Mouse (Mus musculus): ENCODE results near the gene Cobl. TPM values are rescaled to one million over a fixed set of nuclear protein-coding genes. Genes with fewer than 3 reads are reported as not detected.

The Cobl gene
- polyA plus RNA-seq, 1 experiment = 1.2 TPM

DNA sequence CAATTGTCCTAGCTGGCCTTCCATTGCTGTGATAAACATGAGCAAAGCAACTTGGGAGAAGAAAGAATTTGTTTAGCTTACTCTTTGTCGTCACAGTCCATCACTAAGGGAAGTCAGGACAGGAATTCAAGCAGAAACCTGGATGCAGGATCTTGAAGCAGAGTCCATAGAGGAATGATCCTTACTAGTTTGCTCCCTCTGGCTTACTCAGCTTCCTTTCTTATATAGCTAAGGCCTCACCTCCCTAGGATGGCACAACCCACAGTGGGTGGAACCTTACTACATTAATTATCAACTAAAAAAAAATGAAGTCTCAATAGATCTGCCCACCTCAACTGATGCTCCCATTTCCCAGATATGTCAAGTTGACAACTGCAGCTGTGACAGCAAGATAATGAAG lies 52.8 kb downstream of the Cobl start:
- H3K4me3 ChIP-seq (ENCODE audit: control insufficient read depth, low read depth, low read length) = no peak overlapping the region
- H3K36me3 ChIP-seq (ENCODE audit: control insufficient read depth, insufficient read depth, low read length) = no peaks in the 10 kb centered on the region
- H3K27me3 ChIP-seq (ENCODE audit: control insufficient read depth, insufficient read depth, low read length) = no peaks in the 10 kb centered on the region
- no peak for TF ChIP-seq POLR2A (IDR thresholded peaks at IDR 0.05; ENCODE audit: control insufficient read depth, low read depth, low read length)
- no peak for TF ChIP-seq CTCF (IDR thresholded peaks at IDR 0.05; ENCODE audit: control insufficient read depth, insufficient read depth, insufficient replicate concordance, low read depth, low read length)
- no peak overlapping the region for H3K27ac ChIP-seq (ENCODE audit: control insufficient read depth, insufficient read depth, low read depth, low read length)
- H3K4me1 ChIP-seq (ENCODE audit: control insufficient read depth, insufficient read depth, low read length) = no peaks in the 10 kb centered on the region

DNA sequence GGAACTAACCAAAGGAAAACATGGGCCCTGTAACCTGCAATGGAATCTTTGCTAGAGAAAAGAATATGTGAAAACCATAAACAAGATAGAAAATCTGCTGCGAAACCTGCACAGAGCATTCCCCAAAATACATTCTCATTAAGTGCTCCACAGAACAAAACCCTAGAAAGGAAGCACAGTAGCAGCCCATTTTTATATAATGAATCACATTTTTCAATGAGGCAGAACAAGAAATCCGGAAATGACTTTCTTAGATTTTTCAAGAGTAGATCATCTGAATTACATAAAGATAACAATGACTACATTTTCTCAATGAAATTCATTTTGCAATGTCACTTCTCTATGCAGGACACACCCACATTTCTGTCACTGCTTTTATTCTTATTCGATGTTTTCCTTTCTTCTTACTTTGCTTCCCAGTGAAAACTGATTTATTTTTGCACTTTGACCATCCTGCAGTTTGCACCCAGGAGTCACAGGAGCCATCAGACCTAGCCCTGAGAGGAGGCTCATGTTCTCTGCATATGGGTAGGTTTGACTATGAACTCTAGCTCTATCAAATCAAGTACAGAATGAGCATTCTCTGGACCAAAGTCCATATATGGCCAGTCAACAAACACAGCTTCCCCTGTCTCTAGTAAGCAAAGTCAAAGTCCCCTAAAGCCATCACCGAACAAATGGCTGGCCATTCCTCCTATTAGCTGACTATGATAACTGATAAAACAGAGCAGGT lies 53.5 kb downstream of the Cobl start:
- Histone ChIP-seq H3K36me3 (ENCODE audit: control insufficient read depth, insufficient read depth, low read length) (no peaks in the 10 kb centered on the region), H3K4me1 (ENCODE audit: control insufficient read depth, insufficient read depth, low read length) (no peaks in the 10 kb centered on the region), H3K27ac (ENCODE audit: control insufficient read depth, insufficient read depth, low read depth, low read length) (no peak overlapping the region), H3K27me3 (ENCODE audit: control insufficient read depth, insufficient read depth, low read length) (no peaks in the 10 kb centered on the region), H3K4me3 (ENCODE audit: control insufficient read depth, low read depth, low read length) (no peak overlapping the region)
- no peak for TF ChIP-seq CTCF (IDR thresholded peaks at IDR 0.05; ENCODE audit: control insufficient read depth, insufficient read depth, insufficient replicate concordance, low read depth, low read length)
- TF ChIP-seq POLR2A (IDR thresholded peaks at IDR 0.05; ENCODE audit: control insufficient read depth, low read depth, low read length) = no peak

DNA sequence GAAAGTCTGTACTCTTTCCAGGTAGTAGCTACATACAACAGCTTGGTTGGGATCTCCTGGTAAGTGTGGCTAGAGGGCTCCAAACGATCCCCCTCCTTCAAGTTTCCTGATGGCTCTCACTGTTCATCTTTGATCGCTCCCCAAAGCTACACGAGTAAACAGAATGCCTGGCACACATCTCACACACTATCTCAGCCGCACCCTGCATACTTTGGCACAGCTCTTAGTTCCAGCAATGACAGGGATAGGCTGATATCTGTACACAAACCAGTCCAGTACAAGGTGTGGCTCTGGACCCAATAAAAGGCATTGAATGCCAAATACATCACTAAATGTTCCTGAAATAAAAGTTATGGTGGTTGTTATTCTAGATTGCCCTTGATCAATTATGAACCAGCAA lies 55.3 kb downstream of the Cobl start:
- no peaks in the 10 kb centered on the region for H3K4me1 ChIP-seq (ENCODE audit: control insufficient read depth, insufficient read depth, low read length)
- no peaks in the 10 kb centered on the region for H3K27me3 ChIP-seq (ENCODE audit: control insufficient read depth, insufficient read depth, low read length)
- H3K4me3 ChIP-seq (ENCODE audit: control insufficient read depth, low read depth, low read length) = no peak overlapping the region
- H3K36me3 ChIP-seq (ENCODE audit: control insufficient read depth, insufficient read depth, low read length) = no peaks in the 10 kb centered on the region
- H3K27ac ChIP-seq (ENCODE audit: control insufficient read depth, insufficient read depth, low read depth, low read length) = no peak overlapping the region
- TF ChIP-seq CTCF (IDR thresholded peaks at IDR 0.05; ENCODE audit: control insufficient read depth, insufficient read depth, insufficient replicate concordance, low read depth, low read length) (no peak), POLR2A (IDR thresholded peaks at IDR 0.05; ENCODE audit: control insufficient read depth, low read depth, low read length) (no peak)

GRCm38 (mm10) chr11:12407834-12408233 lies 56.9 kb downstream of the Cobl start:
- no peak overlapping the region for H3K4me3 ChIP-seq (ENCODE audit: control insufficient read depth, low read depth, low read length)
- no peaks in the 10 kb centered on the region for H3K27me3 ChIP-seq (ENCODE audit: control insufficient read depth, insufficient read depth, low read length)
- TF ChIP-seq CTCF (IDR thresholded peaks at IDR 0.05; ENCODE audit: control insufficient read depth, insufficient read depth, insufficient replicate concordance, low read depth, low read length) = no peak
- TF ChIP-seq POLR2A (IDR thresholded peaks at IDR 0.05; ENCODE audit: control insufficient read depth, low read depth, low read length) = no peak
- H3K4me1 ChIP-seq (ENCODE audit: control insufficient read depth, insufficient read depth, low read length) = no peaks in the 10 kb centered on the region
- no peaks in the 10 kb centered on the region for H3K36me3 ChIP-seq (ENCODE audit: control insufficient read depth, insufficient read depth, low read length)
- no peak overlapping the region for H3K27ac ChIP-seq (ENCODE audit: control insufficient read depth, insufficient read depth, low read depth, low read length)

- Histone ChIP-seq H3K36me3 (ENCODE audit: control insufficient read depth, insufficient read depth, low read length) (no peaks in the 10 kb centered on the region), H3K4me1 (ENCODE audit: control insufficient read depth, insufficient read depth, low read length) (no peaks in the 10 kb centered on the region)
- TF ChIP-seq POLR2A (IDR thresholded peaks at IDR 0.05; ENCODE audit: control insufficient read depth, low read depth, low read length) (no peak), CTCF (IDR thresholded peaks at IDR 0.05; ENCODE audit: control insufficient read depth, insufficient read depth, insufficient replicate concordance, low read depth, low read length) (no peak)
These were observed 64.9 kb downstream of the Cobl start for GRCm38 (mm10) chr11:12399903-12400302.

GRCm38 (mm10) chr11:12396196-12396595 lies 68.6 kb downstream of the Cobl start:
- no peaks in the 10 kb centered on the region for H3K36me3 ChIP-seq (ENCODE audit: control insufficient read depth, insufficient read depth, low read length)
- H3K27me3 ChIP-seq (ENCODE audit: control insufficient read depth, insufficient read depth, low read length) = no peaks in the 10 kb centered on the region
- no peak overlapping the region for H3K4me3 ChIP-seq (ENCODE audit: control insufficient read depth, low read depth, low read length)
- no peaks in the 10 kb centered on the region for H3K4me1 ChIP-seq (ENCODE audit: control insufficient read depth, insufficient read depth, low read length)
- TF ChIP-seq POLR2A (IDR thresholded peaks at IDR 0.05; ENCODE audit: control insufficient read depth, low read depth, low read length) = no peak
- TF ChIP-seq CTCF (IDR thresholded peaks at IDR 0.05; ENCODE audit: control insufficient read depth, insufficient read depth, insufficient replicate concordance, low read depth, low read length) = no peak
- H3K27ac ChIP-seq (ENCODE audit: control insufficient read depth, insufficient read depth, low read depth, low read length) = no peak overlapping the region

More at GRCm38 (mm10) chr11:12399903-12400302, 64.9 kb downstream of the Cobl start:
- Histone ChIP-seq H3K27ac (ENCODE audit: control insufficient read depth, insufficient read depth, low read depth, low read length) (no peak overlapping the region), H3K27me3 (ENCODE audit: control insufficient read depth, insufficient read depth, low read length) (no peaks in the 10 kb centered on the region), H3K4me3 (ENCODE audit: control insufficient read depth, low read depth, low read length) (no peak overlapping the region)

DNA sequence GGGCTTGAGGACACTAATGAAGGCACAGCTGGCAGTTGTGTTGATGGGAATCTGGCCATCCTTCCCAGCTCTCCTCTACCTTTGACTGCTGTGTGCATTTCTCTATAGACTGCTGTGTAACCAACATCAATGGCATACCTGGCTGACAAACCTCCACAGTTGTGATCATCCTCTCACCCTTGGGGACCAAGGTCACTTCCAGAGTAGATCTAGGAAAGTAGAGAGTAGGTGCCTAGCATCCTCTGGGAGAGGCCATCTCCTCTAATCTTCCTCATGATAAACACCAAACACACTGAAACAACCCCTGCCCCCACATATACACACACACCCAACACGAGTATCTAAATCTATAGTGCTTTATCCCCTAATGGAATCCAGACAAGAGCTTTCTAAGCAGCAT lies 70.1 kb downstream of the Cobl start:
- Histone ChIP-seq H3K36me3 (ENCODE audit: control insufficient read depth, insufficient read depth, low read length) (no peaks in the 10 kb centered on the region), H3K27ac (ENCODE audit: control insufficient read depth, insufficient read depth, low read depth, low read length) (no peak overlapping the region), H3K27me3 (ENCODE audit: control insufficient read depth, insufficient read depth, low read length) (no peaks in the 10 kb centered on the region), H3K4me1 (ENCODE audit: control insufficient read depth, insufficient read depth, low read length) (no peaks in the 10 kb centered on the region), H3K4me3 (ENCODE audit: control insufficient read depth, low read depth, low read length) (no peak overlapping the region)
- TF ChIP-seq POLR2A (IDR thresholded peaks at IDR 0.05; ENCODE audit: control insufficient read depth, low read depth, low read length) (no peak), CTCF (IDR thresholded peaks at IDR 0.05; ENCODE audit: control insufficient read depth, insufficient read depth, insufficient replicate concordance, low read depth, low read length) (no peak)

Measured in testis, adult 2 months (tissue).